Mouse (Mus musculus) adipocyte (in vitro differentiated cells): Measurements from ENCODE around the gene Aarsd1.
A peak's percentile ranks its signal among the peaks of the same experiment; 100 is the strongest.
"Not testable (repeated sequence)": the region's sequence is repeated elsewhere in the genome, so short reads cannot be mapped to it uniquely, and the experiment has no call there.

ENCODE experiments used
- DNase-seq: peaks from one replicate; pipeline ENCODE4 v3.0.0-alpha.2; 2016; ENCODE audit warnings: low spot score

Gene Aarsd1

DNA sequence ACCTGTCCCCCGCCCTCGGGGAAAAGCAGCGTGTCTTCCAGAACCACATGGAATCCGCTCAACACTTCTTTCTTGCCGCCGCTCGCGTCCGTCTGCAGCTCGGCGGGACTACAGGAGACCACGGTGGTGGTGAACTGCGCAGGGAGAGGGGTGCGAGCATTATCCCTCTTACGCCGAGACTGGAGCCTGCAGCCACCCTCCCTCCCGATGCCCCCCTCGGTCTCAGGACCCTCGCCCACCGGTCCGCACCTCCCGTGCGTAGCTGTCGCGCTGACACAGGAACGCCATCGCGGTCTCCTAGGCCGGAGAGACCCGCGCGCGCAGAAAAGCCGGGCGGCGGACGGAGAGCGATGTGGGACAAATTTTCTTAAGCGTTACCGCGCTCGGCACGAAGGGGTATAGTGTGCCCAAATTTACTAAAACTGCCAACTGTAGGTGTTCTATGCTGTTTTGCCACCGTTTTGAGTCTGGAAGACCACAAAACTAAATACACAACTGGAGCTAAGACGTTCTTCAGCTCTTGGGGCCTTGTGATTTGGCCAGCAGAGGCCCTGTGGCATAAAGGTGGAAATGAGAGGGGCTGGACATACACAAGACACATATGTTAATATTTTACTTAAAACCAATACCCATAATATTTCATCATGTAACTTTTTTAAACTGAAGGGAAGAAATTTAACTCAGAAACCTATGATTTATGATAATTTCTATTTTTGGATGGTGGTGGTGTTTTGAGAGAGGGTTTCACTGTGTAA, at the start of gene Aarsd1:
TSS of gene Aarsd1 (minus strand) at position 515 of the 755 bp plus-strand sequence.
- DNase-seq: peak; percentile 75

DNA sequence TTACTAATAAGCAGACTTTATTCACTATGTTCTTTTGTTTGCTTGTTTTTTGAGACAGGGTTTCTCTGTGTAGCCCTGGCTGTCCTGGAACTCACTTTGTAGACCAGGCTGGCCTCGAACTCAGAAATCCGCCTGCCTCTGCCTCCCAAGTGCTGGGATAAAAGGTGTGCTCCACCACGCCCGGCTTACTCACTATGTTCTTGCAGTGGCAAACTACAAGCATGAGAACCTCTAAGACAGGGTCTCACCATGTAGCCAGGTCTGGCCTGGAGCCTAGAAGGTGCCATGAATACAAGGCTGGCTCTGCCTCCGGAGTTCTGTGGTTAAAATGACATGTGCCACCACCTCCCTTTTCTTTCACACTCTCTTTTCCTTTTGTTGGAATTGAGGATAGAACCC, 49.1 kb upstream of the Aarsd1 start:
- DNase-seq: not testable (repeated sequence)

DNA sequence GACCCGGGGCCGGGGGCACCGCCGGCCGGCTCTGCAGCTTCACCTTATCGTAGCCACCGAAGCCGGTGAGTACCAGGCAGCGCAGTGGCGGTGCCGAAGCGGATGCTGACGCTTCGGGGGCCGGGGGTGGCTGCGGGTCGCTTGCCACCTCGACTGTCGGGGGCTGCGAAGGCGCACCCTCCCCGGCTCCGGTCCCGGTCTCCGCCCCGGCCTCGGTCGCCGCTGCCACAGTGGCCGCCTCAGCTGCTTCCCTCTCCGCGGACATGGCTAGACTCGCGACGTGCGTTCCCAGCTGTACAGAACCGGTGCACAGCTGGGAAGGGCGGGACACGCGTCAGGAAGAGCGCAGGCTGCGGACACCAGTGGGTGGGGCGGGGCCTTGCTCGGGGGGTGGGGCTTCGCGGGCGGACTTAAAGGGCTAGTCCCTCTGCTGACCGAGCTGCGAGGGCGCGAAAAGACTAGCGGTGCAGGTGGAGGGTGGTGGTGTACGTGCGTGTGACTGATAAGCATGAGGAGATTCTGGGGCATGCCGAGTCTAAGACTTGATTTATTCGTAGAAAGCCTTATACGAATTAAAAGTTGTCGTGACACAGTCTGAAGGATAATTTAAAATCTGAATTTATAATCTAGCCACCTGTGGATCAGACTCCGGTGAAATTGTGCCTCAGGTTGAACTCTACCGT, 48.6 kb upstream of the Aarsd1 start, which contains the start of gene Vat1:
TSS of gene Vat1 (minus strand) at position 362 of the 683 bp plus-strand sequence.
- peak; percentile 84 for DNase-seq

DNA sequence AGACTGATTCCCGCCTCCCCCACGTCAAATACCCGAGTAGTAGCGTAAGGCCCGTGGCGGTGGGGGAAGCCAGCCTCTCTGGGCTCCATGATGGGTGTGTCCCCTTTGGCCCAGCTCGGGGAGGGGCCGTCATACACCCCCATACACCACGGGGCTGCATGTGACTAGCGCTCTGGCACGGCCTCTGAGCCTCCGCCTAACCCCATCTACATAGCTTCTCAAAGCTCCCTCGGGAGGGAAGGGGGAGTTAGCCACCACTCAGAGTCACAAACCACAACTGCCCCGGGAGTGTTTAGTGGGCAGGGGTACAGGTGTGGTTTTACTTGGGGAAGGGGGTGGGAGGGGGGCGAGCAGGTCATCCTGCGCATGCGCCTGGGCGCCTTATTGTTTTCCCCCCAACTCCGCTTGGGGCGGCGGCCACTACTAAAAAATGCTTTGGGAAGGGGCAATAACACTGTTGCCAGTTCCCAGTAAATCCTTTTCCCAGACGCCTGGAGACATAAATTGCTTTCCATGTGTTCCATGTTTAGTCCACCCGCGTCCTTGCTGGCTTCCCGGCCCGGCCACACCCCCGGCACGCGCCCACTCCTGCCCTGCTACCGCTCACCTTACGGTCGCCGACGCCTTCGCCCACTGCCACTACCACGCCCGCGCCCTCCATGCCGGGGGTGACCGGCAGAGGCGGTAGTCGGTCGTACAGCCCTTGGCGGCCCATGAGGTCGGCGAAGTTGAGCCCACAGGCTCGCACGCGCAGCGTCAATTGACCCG, 47.9 kb upstream of the Aarsd1 start:
- peak; percentile 78 for DNase-seq

DNA sequence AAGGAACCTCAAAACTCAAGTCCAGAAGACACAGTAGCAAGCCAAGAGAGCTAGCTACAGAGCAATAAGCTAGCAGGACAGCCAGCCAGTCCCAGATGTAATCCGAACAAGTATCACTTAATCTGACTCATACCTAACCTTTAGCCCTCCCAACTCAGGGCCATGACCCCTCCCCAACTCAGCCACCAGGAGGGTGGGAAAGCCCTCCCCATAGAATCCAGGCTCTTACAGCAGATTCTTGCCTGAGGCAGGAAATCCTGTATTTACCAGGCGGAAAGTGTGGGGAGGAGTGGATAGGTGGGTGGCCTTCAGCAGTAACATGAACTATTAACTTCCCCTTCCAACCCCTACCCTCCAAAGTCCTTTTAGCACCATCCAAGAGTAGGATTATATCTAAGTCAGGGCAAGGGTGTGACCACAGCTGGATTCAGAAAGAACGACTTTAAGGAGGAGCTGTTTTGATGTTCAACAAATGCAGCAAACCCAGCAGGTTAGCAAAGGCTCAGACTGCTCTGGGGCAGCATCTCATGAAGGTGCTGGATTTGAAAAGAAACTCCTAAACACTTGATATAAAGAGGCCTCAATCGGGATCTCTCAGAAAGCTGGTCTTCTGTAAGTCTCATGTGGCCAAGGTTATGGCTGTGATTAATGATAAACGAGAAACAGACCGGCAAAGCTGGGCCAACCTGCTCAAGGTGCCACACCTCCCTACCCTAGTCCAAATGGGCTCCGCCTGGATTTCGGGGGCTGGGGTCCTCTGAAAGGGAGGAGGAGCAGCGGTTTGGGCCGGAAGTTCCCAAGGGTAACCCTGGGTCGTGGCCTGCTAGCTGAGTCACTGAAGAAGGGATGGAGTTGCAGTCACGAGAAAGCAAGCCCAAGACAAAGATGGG, 47.0 kb upstream of the Aarsd1 start, which contains the start of gene Rnd2:
TSS of gene Rnd2 (plus strand) at position 789 of the 890 bp plus-strand sequence.
- DNase-seq: no peak

DNA sequence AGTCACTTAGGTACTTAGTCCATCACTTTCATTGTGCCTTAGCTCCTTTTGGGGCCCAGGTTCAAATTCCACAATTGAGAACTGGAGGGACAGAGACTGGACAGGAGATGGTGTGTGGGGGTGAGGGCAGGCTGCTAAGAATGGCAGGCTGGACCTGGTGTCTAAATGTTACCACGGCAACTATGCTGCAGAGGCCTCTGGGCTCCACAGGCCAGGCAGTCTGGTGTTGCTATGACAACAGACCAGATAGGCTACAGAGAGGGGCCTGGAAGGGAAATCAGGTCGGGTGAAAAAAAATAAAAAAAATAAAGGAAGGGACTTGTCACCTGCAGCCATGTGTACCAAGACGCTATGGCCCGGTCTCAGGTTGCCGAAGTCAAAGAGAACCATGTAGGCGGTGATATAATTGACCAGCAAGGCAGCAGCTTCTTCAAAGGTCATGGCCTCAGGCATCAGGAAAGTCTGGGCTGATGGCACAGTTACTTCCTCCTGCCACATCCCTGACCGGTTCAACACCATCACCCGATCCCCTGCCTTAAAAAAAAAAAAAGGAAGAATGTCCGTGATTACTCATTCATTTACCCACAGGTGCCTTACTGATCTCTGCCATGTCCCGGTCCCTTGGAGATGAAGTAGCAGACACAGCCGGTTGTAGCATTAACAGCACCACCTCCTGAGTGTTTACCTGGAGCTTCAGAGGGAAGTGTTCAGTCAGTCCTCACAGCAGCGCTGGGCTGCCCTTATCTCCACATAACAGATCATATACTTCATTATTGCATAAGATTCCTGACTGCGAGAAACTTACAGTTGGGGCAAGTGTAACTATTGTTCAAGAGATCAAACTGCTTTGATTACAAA, 45.4 kb upstream of the Aarsd1 start:
- no peak for DNase-seq

DNA sequence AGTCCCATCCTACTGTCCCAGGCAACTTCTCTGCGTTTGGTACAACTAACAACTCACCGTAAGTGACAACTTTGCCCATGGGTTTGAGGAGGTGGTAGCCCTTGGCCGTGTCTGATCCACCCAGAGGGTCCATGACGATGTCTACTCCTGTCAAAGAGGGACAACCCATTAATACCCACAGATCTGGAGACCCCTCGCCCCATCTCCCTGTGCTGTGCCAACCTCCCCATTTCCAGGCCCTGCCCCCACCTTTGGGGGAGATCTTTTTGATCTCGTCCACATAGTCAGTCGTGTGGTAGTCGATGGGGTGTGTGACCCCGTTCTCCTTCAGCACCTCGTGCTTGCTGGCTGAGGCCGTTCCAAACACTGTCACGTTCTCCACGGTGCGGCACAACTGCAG, 44.7 kb upstream of the Aarsd1 start:
- no peak for DNase-seq

DNA sequence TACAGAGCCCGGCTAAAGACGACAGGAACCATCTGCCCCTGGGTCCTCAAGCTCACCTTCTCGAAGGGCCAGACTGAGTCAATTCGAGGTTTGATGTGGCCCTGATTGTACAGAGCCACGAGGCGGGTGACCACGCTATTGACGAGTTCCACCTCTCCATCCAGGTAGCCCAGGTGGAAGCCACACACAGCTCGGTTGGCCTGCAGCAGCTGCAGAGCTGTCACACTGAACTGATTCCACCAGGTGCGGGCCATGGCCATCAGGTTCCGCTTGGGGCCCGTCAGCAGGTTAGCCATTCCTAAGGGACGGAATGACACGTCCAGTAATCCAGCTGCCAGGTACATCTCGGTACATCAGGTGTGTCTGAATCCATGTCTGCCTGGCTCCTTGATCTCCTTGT, 42.9 kb upstream of the Aarsd1 start:
- no peak for DNase-seq

DNA sequence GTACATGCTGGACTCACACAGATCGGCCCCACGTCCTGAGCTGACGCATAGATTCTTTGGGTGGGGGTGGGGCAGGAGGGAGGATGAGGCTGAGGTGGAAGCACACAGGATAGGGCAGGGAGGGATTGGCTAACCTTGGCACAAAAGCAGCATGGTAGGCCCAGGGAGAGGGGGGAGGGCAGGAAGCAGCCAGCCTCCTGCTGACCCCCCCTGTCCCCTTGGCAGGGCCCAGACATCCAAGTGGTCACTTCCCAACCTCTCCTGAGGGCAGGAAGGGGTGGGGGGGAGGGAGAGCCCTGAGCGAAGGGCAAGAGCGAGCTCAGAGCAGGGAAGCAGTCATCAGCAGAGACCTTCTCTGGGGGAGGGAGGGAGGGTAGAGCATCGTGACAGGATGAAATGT, 42.3 kb upstream of the Aarsd1 start:
- no peak for DNase-seq

DNA sequence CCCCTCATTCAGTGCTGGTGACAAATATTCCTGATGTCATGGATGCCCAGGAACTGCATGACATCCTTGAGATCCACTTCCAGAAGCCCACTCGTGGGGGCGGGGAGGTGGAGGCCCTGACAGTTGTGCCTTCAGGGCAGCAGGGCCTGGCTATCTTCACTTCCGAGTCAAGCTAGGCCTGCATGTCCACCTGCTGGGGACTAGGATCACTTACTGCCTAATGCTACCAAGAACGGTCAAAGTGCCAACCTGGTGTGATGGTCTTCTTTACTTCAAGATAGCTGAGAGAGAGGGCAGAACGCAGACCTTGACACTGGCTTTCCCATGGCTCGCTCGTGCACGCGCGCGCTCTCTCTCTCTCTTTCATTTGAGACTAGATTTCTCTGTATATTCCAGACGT, 40.8 kb upstream of the Aarsd1 start:
- DNase-seq: no peak

DNA sequence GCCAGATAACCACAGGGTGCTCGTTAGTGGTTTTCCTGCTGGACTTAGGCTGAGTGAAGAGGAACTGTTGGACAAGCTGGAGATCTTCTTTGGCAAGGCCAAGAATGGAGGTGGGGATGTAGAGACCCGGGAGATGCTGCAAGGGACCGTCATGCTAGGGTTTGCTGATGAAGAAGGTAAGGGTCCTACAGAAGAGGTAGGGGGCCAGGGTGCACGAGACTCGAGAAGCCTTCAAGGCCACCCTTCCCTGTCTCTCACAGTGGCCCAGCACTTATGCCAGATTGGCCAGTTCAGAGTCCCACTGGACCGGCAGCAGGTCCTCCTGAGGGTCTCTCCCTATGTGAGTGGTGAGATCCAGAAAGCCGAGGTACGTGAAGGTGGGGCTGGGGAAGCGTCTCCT, 40.2 kb upstream of the Aarsd1 start:
- DNase-seq: no peak

DNA sequence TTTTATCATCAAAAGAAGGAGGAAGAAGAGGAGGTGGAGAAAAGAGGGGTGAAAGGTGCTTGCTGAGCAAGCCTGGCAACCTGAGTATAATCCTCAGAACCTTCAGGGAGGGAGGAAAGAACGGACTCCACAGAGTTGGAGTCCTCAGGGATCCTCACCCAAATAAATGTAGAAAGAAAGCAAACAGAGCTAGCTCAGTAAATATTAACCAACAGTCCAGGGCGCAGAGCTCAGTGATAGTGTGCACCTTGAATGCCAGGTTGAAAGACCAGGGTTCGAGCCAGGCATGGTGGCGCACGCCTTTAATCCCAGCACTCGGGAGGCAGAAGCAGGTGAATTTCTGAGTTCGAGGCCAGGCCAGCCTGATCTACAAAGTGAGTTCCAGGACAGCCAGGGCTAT, 38.2 kb upstream of the Aarsd1 start:
- no peak for DNase-seq

DNA sequence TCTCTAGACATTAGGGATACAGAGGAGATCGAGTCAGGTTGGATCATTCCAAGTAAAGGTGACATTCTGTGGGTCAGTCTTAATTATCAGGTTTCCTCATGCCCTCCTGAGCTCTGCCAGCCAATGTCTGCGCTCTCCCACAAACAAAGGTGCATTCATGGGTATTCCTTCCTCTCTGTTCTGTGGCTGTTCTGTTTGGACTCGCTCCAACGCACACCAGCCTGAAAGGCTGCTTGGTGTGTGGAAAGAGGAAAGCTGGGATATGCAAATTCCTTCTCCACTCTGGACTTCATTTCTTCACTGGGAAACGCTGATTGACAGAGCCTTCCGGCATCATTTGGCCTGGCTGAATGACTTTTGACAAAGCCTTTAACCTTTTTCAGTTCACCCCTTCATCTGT, 37.3 kb upstream of the Aarsd1 start:
- DNase-seq: peak; percentile 28

DNA sequence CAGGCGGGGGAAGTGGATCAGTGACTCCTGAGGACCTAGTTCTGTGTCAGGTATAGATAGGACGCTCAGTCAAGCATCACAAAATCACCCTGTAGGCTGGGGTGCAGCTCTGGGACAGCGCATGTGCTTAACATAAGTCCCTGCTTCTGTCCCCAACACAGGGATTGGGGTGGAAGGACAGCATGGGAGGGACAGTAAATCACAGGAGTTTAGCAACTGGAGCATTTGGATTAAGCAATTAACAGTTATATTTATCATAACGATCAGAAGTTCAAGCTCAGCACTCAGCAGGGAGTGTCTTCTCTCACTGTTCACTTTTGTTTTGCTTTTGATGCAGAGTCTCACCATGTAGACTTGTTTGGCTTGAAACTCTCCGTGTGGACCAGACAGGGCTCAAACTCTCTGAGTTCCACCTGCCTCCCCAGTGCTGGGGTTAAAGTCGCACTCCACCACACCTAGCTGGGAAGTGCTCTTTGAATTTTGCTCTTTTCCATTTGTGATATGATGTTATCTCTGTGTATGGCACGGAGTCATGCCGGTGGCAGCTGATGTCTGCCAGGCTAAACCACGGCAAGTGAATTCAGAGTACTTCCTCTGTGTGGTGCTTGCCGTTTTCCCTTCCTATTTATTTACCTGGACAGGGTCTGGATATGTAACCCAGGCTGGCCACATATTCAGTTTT, 34.8 kb upstream of the Aarsd1 start:
- no peak for DNase-seq

DNA sequence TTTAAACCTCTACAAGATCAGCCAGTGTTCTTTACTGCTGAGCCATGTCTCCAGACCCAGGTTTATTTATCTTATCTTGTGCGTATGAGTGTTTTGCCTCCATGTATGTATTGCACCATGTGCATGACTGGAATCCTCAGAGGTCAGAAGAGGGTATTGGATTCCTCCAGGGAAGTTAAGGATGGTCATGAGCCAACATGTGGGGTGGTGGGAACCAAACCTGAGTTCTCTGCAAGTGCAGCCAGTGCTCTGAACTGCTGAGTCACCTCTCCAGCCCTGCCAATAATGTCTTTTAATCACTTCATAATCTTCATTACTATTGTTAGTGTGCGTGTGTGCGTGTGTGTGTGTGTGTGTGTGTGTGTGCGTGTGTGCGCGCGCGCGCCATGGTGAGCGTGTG, 34.1 kb upstream of the Aarsd1 start:
- DNase-seq: no peak

DNA sequence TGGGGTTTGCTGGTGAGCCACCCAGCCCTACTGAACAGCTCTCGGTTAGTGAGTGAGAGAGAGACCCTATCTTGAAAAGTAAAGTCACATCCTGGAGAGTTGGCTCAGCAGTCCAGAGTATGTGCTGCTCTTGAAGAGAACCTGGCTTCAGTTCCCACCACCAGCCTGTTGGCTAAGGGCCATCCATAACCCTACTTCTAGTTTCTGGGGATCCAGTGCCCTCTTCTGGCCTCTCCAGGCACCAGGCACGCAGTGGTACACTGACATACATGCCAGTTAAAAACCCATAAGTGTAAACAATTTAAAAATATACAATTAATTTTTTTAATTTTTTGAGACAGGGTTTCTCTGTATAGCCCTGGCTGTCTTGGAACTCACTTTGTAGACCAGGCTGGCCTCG, 33.0 kb upstream of the Aarsd1 start:
- no peak for DNase-seq

DNA sequence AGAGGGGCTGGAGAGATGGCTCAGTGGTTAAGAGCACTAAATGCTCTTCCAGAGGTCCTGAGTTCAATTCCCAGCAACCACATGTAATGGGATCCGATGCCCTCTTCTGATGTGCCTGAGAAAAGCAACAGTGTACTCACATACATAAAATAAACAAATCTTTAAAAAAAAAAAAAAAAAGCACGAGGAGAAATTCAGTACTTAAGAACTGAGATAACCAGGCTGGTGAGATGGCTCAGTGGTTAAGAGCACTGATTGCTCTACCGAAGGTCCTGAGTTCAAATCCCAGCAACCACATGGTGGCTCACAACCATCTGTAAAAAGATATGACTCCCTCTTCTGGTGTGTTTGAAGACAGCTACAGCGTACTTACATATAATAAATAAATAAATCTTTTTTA, 32.2 kb upstream of the Aarsd1 start:
- not testable (repeated sequence) for DNase-seq

DNA sequence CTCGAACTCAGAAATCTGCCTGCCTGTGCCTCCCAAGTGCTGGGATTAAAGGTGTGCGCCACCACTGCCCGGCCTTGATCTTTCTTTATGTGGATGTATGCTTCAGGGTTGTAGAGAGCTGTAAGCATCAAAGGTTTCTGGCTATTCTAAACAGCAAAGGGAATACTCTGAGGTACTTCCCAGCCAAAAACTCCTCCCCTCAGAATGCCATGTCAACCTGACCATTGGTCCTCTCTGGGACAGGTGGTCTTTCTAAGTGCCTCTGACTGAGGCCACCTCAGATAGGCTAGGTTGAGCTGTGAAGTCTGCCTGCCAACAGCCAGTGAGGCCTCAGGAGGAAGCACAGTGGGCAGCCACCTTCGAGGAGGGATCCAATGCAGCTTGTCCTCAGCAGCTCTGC, 31.5 kb upstream of the Aarsd1 start:
- no peak for DNase-seq

DNA sequence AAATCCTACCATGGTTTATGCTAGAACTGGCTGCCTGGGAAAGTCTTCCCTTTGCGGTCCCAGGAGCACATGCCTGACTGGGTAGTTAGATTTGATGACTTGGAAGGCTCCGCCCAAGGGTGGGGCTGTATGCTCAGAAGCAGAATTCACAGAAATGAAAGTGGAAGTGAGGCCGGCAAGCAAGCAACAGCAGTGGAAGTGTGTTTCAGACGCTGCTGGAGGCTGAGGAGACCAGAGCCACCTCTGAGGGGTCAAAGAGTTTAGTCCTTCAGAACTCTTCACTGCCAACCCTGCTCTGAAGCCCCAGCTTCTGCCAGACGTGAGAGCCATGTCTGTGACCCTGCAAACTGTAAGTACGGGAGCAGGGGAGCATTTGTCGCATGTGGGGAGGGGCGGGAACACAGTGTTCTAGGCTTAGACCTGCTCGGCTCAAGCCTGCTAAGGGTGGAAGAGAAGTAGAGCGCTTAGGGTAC, 30.9 kb upstream of the Aarsd1 start, which contains the start of gene Ifi35:
TSS of gene Ifi35 (plus strand) at position 134 of the 473 bp plus-strand sequence.
- peak; percentile 93 for DNase-seq

DNA sequence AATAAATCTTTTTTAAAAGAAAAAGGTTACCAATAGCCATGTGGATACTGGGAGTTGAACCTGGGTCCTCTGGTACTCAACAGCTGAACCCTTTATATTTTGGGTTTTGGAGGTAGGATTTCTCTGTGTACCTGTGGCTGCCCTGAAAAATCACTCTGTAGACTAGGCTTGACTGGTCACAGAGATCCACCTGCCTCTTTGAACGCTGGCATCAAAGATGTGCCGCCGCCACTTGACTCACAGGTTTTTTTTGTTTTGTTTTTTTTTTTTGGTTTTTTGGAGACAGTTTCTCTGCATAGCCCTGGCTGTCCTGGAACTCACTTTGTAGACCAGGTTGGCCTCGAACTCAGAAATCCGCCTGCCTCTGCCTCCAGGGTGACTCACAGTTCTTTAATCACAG, 30.4 kb upstream of the Aarsd1 start:
- DNase-seq: no peak
